In genomic region chr2:166185768-166186167, GRCm38 (mm10) we compare ENCODE assay signal across 23 mouse cellular contexts. TPM values are rescaled to one million over a fixed set of nuclear protein-coding genes. Genes with fewer than 3 reads are reported as not detected.
A peak's percentile ranks its signal among the peaks of the same experiment; 100 is the strongest.
DNase-seq lines count a peak whose midpoint lies in the region; ATAC-seq lines count a peak whose summit lies in the region.
"Had no signal": no experiment of that assay in that cellular context is flagged by ENCODE, and none has a peak within 500 bp of the region (broad histone marks: within the 10 kb centered on the region; RNA-seq: fewer than 3 reads in every experiment).

No protein-coding gene starts in this region.

- H3K4me1 ChIP-seq in midbrain, embryonic 10.5 days = peaks cover 36% of the 10 kb centered on the region
- H3K4me1 ChIP-seq in midbrain, embryonic 13.5 days (replicated peaks) = peaks cover 9% of the 10 kb centered on the region
- peaks cover 28% of the 10 kb centered on the region for H3K4me1 ChIP-seq in intestine, embryonic 15.5 days (replicated peaks)
- peaks cover 85% of the 10 kb centered on the region for H3K4me1 ChIP-seq in limb, embryonic 10.5 days

- no peak overlapping the region for H3K4me3 ChIP-seq in midbrain, embryonic 10.5 days
- H3K4me3 ChIP-seq in midbrain, embryonic 13.5 days (replicated peaks) = no peak overlapping the region
- no peak overlapping the region for H3K4me3 ChIP-seq in intestine, embryonic 15.5 days (replicated peaks)
- no peak overlapping the region for H3K4me3 ChIP-seq in limb, embryonic 10.5 days
- H3K4me3 ChIP-seq: embryonic facial prominence, embryonic 12.5 days; embryonic facial prominence, embryonic 15.5 days; gastrocnemius, adult 2 months; heart, embryonic 13.5 days; hindbrain, embryonic 15.5 days had no signal

- peaks cover 21% of the 10 kb centered on the region for H3K27me3 ChIP-seq in midbrain, embryonic 10.5 days (ENCODE audit: low read depth, poor library complexity, severe bottlenecking)
- H3K27me3 ChIP-seq in midbrain, embryonic 13.5 days = no peaks in the 10 kb centered on the region
- H3K27me3 ChIP-seq in intestine, embryonic 15.5 days (replicated peaks) = no peaks in the 10 kb centered on the region
- H3K27me3 ChIP-seq in limb, embryonic 10.5 days (ENCODE audit: low read depth, poor library complexity, severe bottlenecking) = no peaks in the 10 kb centered on the region
- H3K27me3 ChIP-seq: embryonic facial prominence, embryonic 12.5 days; embryonic facial prominence, embryonic 15.5 days; heart, embryonic 13.5 days; hindbrain, embryonic 15.5 days had no signal

- H3K4me2 ChIP-seq in midbrain, embryonic 13.5 days (replicated peaks) = no peak overlapping the region
- H3K4me2 ChIP-seq in intestine, embryonic 15.5 days (replicated peaks) = no peak overlapping the region
- H3K4me2 ChIP-seq: embryonic facial prominence, embryonic 12.5 days; embryonic facial prominence, embryonic 15.5 days; heart, embryonic 13.5 days; hindbrain, embryonic 15.5 days had no signal

- no peaks in the 10 kb centered on the region for H3K36me3 ChIP-seq in midbrain, embryonic 10.5 days
- H3K36me3 ChIP-seq in midbrain, embryonic 13.5 days = no peaks in the 10 kb centered on the region
- H3K36me3 ChIP-seq in intestine, embryonic 15.5 days = no peaks in the 10 kb centered on the region
- no peaks in the 10 kb centered on the region for H3K36me3 ChIP-seq in limb, embryonic 10.5 days
- H3K36me3 ChIP-seq: embryonic facial prominence, embryonic 12.5 days; embryonic facial prominence, embryonic 15.5 days; G1E; heart, embryonic 13.5 days; hindbrain, embryonic 15.5 days had no signal

- no peak overlapping the region for H3K9ac ChIP-seq in midbrain, embryonic 13.5 days (replicated peaks)
- no peak overlapping the region for H3K9ac ChIP-seq in intestine, embryonic 15.5 days
- H3K9ac ChIP-seq: embryonic facial prominence, embryonic 12.5 days; embryonic facial prominence, embryonic 15.5 days; forebrain, postnatal 0 days; heart, embryonic 13.5 days; hindbrain, embryonic 15.5 days had no signal

- no peaks in the 10 kb centered on the region for H3K9me3 ChIP-seq in midbrain, embryonic 10.5 days (replicated peaks)
- H3K9me3 ChIP-seq in midbrain, embryonic 13.5 days = no peaks in the 10 kb centered on the region
- H3K9me3 ChIP-seq in intestine, embryonic 15.5 days = no peaks in the 10 kb centered on the region
- no peaks in the 10 kb centered on the region for H3K9me3 ChIP-seq in limb, embryonic 10.5 days (replicated peaks)
- H3K9me3 ChIP-seq: embryonic facial prominence, embryonic 12.5 days; embryonic facial prominence, embryonic 15.5 days; heart, embryonic 13.5 days; hindbrain, embryonic 15.5 days had no signal

- ATAC-seq in midbrain, embryonic 13.5 days = no peak
- 0 out of 2 replicates have a peak, but pooled peaks have one; percentile 13 for ATAC-seq in intestine, embryonic 15.5 days
- no peak for ATAC-seq in inflammation-experienced regulatory T-cells, adult 6 months
- ATAC-seq: forebrain, embryonic 14.5 days; forebrain, postnatal 0 days; Patski had no signal

- DNase-seq in midbrain, embryonic 10.5 days (ENCODE audit: low spot score) = no peak
- no peak for DNase-seq in limb, embryonic 10.5 days (ENCODE audit: low spot score)
- DNase-seq in urinary bladder, adult 18-20 months (ENCODE audit: low spot score in 2 of 2) = no peak
- no peak for DNase-seq in B cell, adult 2 months
- DNase-seq: cerebellum, adult 18-20 months; cerebellum, adult 9-10 months; cerebellum, postnatal 14 days; forebrain, postnatal 0 days; gastrocnemius, adult 2 months; gastrocnemius, postnatal 14 days; heart, adult 11 months; heart, postnatal 14 days; heart, postnatal 4 days had no signal

- H3K27ac ChIP-seq in midbrain, embryonic 10.5 days (replicated peaks) = peak overlapping the region; percentile 23; the same call in 1 of the 2 replicates
- H3K27ac ChIP-seq in midbrain, embryonic 13.5 days = no peak overlapping the region
- H3K27ac ChIP-seq in intestine, embryonic 15.5 days = no peak overlapping the region
- peak overlapping the region; percentile 84 for H3K27ac ChIP-seq in limb, embryonic 10.5 days
- H3K27ac ChIP-seq: embryonic facial prominence, embryonic 15.5 days; gastrocnemius, adult 2 months had no signal

- 89% methylated on average over 6 of the region's 6 CpGs for WGBS in midbrain, embryonic 10.5 days
- WGBS in midbrain, embryonic 13.5 days = 83% methylated on average over 6 of the region's 6 CpGs
- 74% methylated on average over 6 of the region's 6 CpGs for WGBS in intestine, embryonic 15.5 days
- WGBS in limb, embryonic 10.5 days = 82% methylated on average over 6 of the region's 6 CpGs

RNA-seq across cellular contexts. Expression of gene Sulf2, which starts 30.3 kb away (rescaled TPM):
- polyA plus RNA-seq in midbrain, embryonic 10.5 days (2016; fragmentation: Nextera tagmentation; extraction: Ambion mirVana) = 62.5 and 74.5 TPM in 2 replicates
- polyA plus RNA-seq in midbrain, embryonic 13.5 days (2015; fragmentation: Nextera tagmentation; extraction: Ambion mirVana) = 60.7 and 73.4 TPM in 2 replicates
- polyA plus RNA-seq in intestine, embryonic 15.5 days (2015; fragmentation: Nextera tagmentation; extraction: Ambion mirVana) = 100 and 106 TPM in 2 replicates
- 157 and 188 TPM in 2 replicates for polyA plus RNA-seq in limb, embryonic 10.5 days (2016; fragmentation: Nextera tagmentation; extraction: Ambion mirVana)
- polyA plus RNA-seq in inflammation-experienced regulatory T-cells, adult 6 months (2017; shearing (Covaris generic)) = 1 to 10 TPM; 2.5 to 3.3 (median 2.8) TPM
- polyA plus RNA-seq: G1E had no signal

Comparison
In these comparisons a context has a peak if more than half of its experiments do, and no peak if none do; other contexts are left out.
1. H3K27ac ChIP-seq: peak in midbrain, embryonic 10.5 days (single experiment) and limb, embryonic 10.5 days (single experiment); none in midbrain, embryonic 13.5 days (single experiment) and intestine, embryonic 15.5 days (single experiment).
2. RNA of gene Sulf2, which starts 30.3 kb away (polyA plus RNA-seq): 157 to 188 TPM in limb, embryonic 10.5 days, 100 to 106 TPM in intestine, embryonic 15.5 days, 60.7 to 73.4 TPM in midbrain, embryonic 13.5 days and 62.5 to 74.5 TPM in midbrain, embryonic 10.5 days; 2.5 to 3.3 TPM in inflammation-experienced regulatory T-cells, adult 6 months; every median in the first group is over 10 times any median in the second.